Mouse (Mus musculus): ENCODE data around the gene Csnk2a2. TPM values are rescaled to one million over a fixed set of nuclear protein-coding genes. Genes with fewer than 3 reads are reported as not detected.

The Csnk2a2 gene
- polyA plus RNA-seq, 1 experiment = 21.7 TPM

DNA sequence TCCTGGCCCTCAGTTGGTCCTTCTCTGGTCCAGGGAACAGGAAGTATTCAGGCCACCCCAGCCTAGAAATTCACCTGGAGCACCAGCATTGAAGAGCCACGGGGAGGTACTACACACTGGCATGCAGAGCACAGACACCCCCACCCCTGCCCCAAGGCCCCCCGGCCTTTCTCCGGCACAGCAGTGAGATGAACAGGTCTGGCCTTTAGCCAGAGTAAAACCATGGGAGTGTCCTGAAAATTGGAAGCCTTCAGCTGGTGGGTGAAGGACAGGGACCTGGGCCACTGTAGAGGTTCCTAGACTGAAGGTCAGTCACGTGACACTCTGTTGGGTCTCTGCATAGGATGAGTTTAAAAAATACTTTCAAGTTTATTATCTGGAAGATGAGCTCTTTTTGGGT lies 44.8 kb downstream of the Csnk2a2 start:
- 84% methylated on average over 4 of the region's 4 CpGs for WGBS
- no peak for DNase-seq

DNA sequence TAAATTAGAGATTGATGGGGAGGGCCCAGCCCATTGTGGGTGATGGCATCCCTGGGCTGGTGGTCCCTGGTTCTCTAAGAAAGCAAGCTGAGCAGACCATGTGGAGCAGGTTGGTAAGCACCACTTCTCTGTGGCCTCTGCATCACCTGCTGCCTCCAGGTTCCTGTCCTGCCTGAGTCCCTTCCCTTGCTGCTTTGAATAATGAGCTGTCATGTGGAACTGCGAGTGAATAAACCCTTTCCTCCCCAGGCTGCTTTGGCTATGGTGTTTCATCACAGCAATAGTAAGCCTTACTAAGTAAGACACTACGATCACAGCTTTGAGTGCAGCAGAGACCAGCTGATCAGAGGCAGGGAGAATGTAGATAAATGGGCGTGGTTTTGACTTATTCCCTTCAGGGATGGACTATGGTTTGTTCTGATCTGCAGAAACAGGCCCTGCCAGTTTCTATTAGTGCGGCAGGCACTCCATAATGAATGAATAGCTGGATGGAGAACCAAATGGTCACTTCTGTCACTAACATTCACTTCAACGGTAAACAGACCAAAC lies 48.3 kb downstream of the Csnk2a2 start:
- no peak for DNase-seq
- Histone ChIP-seq H3K4me1 (ENCODE audit: control insufficient read depth, insufficient read depth, low read length) (no peaks in the 10 kb centered on the region), H3K4me3 (replicated peaks; ENCODE audit: extremely low read depth, low read depth, low read length) (no peak overlapping the region)
- TF ChIP-seq CTCF (IDR thresholded peaks at IDR 0.05; ENCODE audit: insufficient read depth, low read length) (no peak), POLR2A (IDR thresholded peaks at IDR 0.05; ENCODE audit: borderline replicate concordance, extremely low read depth, low read depth, low read length) (no peak)
- WGBS = 54% methylated on average over 5 of the region's 5 CpGs

More for the DNA sequence above, 44.8 kb downstream of the Csnk2a2 start:
- Histone ChIP-seq H3K4me3 (replicated peaks; ENCODE audit: extremely low read depth, low read depth, low read length) (no peak overlapping the region), H3K4me1 (ENCODE audit: control insufficient read depth, insufficient read depth, low read length) (no peaks in the 10 kb centered on the region)
- no peak for TF ChIP-seq POLR2A (IDR thresholded peaks at IDR 0.05; ENCODE audit: borderline replicate concordance, extremely low read depth, low read depth, low read length)
- no peak for TF ChIP-seq CTCF (IDR thresholded peaks at IDR 0.05; ENCODE audit: insufficient read depth, low read length)

DNA sequence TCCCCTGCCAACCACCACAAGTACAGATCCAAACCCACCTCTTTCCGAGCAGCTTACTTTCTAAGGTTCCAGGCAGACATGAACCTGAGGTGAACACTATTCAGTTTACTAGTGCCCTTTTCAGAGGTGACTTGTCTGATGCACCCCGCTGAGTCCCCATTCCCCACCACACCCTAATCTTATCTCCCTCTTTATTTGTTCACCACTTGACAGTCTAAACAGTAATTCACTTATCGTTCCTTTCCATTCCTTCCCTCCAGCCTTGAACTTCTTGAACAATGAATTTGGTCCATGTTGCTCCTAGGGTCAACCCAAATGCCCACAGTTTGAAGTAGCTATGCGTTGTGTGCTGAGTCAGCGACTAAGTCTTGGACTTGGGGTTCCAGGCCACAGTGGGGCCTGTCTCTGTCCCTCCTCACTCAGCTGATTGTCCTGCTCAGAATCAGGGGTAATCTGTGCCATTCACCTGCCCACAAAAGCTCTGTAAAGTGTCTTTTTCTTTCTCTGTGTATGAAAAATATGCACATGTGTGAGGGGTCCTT lies 49.6 kb downstream of the Csnk2a2 start:
- H3K4me3 ChIP-seq (replicated peaks; ENCODE audit: extremely low read depth, low read depth, low read length) = no peak overlapping the region
- H3K4me1 ChIP-seq (ENCODE audit: control insufficient read depth, insufficient read depth, low read length) = no peaks in the 10 kb centered on the region
- TF ChIP-seq CTCF (IDR thresholded peaks at IDR 0.05; ENCODE audit: insufficient read depth, low read length) (no peak), POLR2A (IDR thresholded peaks at IDR 0.05; ENCODE audit: borderline replicate concordance, extremely low read depth, low read depth, low read length) (no peak)
- 64% methylated on average over 5 of the region's 5 CpGs for WGBS
- DNase-seq = no peak

GRCm38 (mm10) chr8:95439421-95439820 lies 50.4 kb downstream of the Csnk2a2 start:
- Histone ChIP-seq H3K4me1 (ENCODE audit: control insufficient read depth, insufficient read depth, low read length) (no peaks in the 10 kb centered on the region), H3K4me3 (replicated peaks; ENCODE audit: extremely low read depth, low read depth, low read length) (no peak overlapping the region)
- 89% methylated on average over 2 of the region's 2 CpGs for WGBS
- no peak for DNase-seq
- TF ChIP-seq POLR2A (IDR thresholded peaks at IDR 0.05; ENCODE audit: borderline replicate concordance, extremely low read depth, low read depth, low read length) (no peak), CTCF (IDR thresholded peaks at IDR 0.05; ENCODE audit: insufficient read depth, low read length) (no peak)

GRCm38 (mm10) chr8:95437341-95437992 lies 52.4 kb downstream of the Csnk2a2 start:
- DNase-seq = no peak
- Histone ChIP-seq H3K4me3 (replicated peaks; ENCODE audit: extremely low read depth, low read depth, low read length) (no peak overlapping the region), H3K4me1 (ENCODE audit: control insufficient read depth, insufficient read depth, low read length) (peaks cover 5% of the 10 kb centered on the region)
- no peak for TF ChIP-seq POLR2A (IDR thresholded peaks at IDR 0.05; ENCODE audit: borderline replicate concordance, extremely low read depth, low read depth, low read length)
- no peak for TF ChIP-seq CTCF (IDR thresholded peaks at IDR 0.05; ENCODE audit: insufficient read depth, low read length)
- 29% methylated on average over 5 of the region's 5 CpGs for WGBS

DNA sequence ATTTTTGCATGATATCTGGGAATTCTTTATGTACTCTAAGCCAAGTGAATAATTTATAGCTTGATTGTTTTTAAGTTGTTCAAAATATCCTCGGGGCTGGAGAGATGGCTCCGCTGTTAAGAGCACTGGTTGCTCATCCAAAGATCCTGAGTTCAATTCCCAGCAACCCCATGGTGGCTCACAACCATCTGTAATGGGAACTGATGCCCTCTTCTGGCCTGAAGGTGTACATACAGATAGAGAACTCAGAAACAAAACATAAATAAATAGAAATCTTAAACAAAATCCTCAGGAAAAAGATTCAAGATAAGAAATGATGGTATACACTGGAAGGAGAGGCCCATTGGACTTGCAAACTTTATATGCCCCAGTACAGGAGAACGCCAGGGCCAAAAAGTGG lies 53.9 kb downstream of the Csnk2a2 start:
- Histone ChIP-seq H3K4me1 (ENCODE audit: control insufficient read depth, insufficient read depth, low read length) (peaks cover 10% of the 10 kb centered on the region), H3K4me3 (replicated peaks; ENCODE audit: extremely low read depth, low read depth, low read length) (no peak overlapping the region)
- TF ChIP-seq POLR2A (IDR thresholded peaks at IDR 0.05; ENCODE audit: borderline replicate concordance, extremely low read depth, low read depth, low read length) (no peak), CTCF (IDR thresholded peaks at IDR 0.05; ENCODE audit: insufficient read depth, low read length) (no peak)
- DNase-seq = no peak
- 83% methylated on average over 3 of the region's 3 CpGs for WGBS

GRCm38 (mm10) chr8:95435471-95435870 lies 54.4 kb downstream of the Csnk2a2 start:
- no peak overlapping the region for H3K4me3 ChIP-seq (replicated peaks; ENCODE audit: extremely low read depth, low read depth, low read length)
- 90% methylated on average over 9 of the region's 9 CpGs for WGBS

GRCm38 (mm10) chr8:95434686-95435439 lies 55.0 kb downstream of the Csnk2a2 start, which contains the start of gene Cfap20:
TSS of gene Cfap20 (minus strand) at chr8:95434869.
- DNase-seq = peak; percentile 99
- Histone ChIP-seq H3K4me3 (replicated peaks; ENCODE audit: extremely low read depth, low read depth, low read length) (peak within 1 kb of the TSS; percentile 78), H3K4me1 (ENCODE audit: control insufficient read depth, insufficient read depth, low read length) (peaks cover 11% of the 10 kb centered on the region)
- 1% methylated on average over 45 of the region's 51 CpGs for WGBS
- TF ChIP-seq CTCF (IDR thresholded peaks at IDR 0.05; ENCODE audit: insufficient read depth, low read length) (no peak), POLR2A (IDR thresholded peaks at IDR 0.05; ENCODE audit: borderline replicate concordance, extremely low read depth, low read depth, low read length) (peak; percentile 69; the same call in 1 of the 2 replicates)

More at GRCm38 (mm10) chr8:95435471-95435870, 54.4 kb downstream of the Csnk2a2 start:
- DNase-seq = no peak
- no peak for TF ChIP-seq POLR2A (IDR thresholded peaks at IDR 0.05; ENCODE audit: borderline replicate concordance, extremely low read depth, low read depth, low read length)
- TF ChIP-seq CTCF (IDR thresholded peaks at IDR 0.05; ENCODE audit: insufficient read depth, low read length) = no peak
- peaks cover 10% of the 10 kb centered on the region for H3K4me1 ChIP-seq (ENCODE audit: control insufficient read depth, insufficient read depth, low read length)

DNA sequence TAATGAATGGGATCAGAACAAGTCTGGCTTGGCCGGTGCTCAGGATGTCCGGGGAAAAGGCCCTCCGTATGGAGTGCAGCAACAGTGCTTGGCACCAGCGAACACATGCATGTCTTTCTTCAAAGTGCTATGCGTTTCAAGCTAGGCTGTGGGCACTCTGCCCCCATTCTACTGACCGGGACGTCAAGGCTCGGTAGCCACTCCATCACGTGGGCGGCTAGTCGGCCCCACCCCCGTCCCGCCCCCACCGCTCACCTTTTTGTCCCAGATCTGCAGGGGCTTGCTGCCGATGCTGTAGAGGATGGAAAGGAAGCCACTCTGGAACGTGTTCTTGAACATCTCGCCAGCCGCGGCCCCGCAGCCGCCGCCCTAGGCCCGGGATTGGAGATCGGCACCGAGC lies 55.6 kb downstream of the Csnk2a2 start:
- no peak for TF ChIP-seq CTCF (IDR thresholded peaks at IDR 0.05; ENCODE audit: insufficient read depth, low read length)
- TF ChIP-seq POLR2A (IDR thresholded peaks at IDR 0.05; ENCODE audit: borderline replicate concordance, extremely low read depth, low read depth, low read length) = no peak
- DNase-seq = no peak
- WGBS = 0% methylated on average over 25 of the region's 25 CpGs
- Histone ChIP-seq H3K4me1 (ENCODE audit: control insufficient read depth, insufficient read depth, low read length) (peaks cover 17% of the 10 kb centered on the region), H3K4me3 (replicated peaks; ENCODE audit: extremely low read depth, low read depth, low read length) (peak overlapping the region; percentile 78)
